Mouse (Mus musculus) erythroid progenitor cell, adult 5-6 weeks (primary cell): ENCODE data around the gene Gm45021. TPM values are rescaled to one million over a fixed set of nuclear protein-coding genes. Genes with fewer than 3 reads are reported as not detected.

Experiments used
- ATAC-seq: replicated peaks from 2 replicates; pipeline ENCODE4 v1.8.0; 2016; ENCODE audit warnings: moderate number of reproducible peaks, mild to moderate bottlenecking, moderate TSS enrichment, inconsistent platforms; ENCODE audit not compliant: poor library complexity, low FRiP score, severe bottlenecking
- total RNA-seq, 2 experiments: library from RNA; stranded (forward) in 1 of 2; stranded (reverse) in 1 of 2; fragments of 150-400 nt in 1 of 2; fragments of 186-747, 209-891 nt in 1 of 2; gene quantifications; 2 replicates each; pipeline versions ENCODE4 v1.2.3 to v1.2.4; 2015 to 2017; ENCODE audit warnings: low replicate concordance in 2 of 2

Gm45021 gene
- total RNA-seq, 2 experiments from 2014 or later, result not detected

- no peak for ATAC-seq
Observed at GRCm38 (mm10) chr6:48641391-48641790, 52.0 kb downstream of the Gm45021 start.

GRCm38 (mm10) chr6:48642764-48643292 is 53.4 kb downstream of the Gm45021 start:
- no peak for ATAC-seq

DNA sequence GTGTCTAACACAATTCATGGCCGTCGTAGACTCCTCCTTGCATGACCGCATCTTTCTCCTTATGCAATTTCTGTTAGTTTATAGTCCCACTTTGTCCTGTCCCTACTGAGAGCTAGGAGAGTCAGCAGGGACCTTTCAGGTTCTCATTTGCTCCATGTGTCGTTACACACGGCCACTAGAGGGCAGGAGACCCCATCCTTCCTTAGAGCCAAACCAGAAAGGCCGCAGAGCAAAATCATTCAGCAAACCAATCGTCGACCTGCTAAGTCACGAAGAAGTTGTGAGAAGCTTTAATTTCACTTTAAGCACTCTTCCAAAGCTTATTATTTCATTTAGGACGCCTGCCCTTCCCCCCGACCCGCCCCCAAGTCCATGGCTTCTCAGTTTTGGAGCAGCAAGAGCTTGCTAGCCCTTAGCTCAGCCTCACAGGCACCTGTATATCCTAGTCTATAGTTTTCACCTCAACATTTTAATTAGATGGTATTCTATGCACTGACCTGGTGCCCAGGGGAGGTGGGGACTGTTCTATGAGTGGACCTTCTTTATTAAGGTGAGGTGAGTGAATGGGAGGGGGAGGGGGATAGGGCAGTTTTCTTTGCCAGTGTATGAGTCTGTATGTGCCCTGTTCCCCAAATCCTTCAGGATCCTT is 56.4 kb downstream of the Gm45021 start:
- no peak for ATAC-seq

GRCm38 (mm10) chr6:48646309-48646690 is 56.9 kb downstream of the Gm45021 start:
- ATAC-seq, result no peak

DNA sequence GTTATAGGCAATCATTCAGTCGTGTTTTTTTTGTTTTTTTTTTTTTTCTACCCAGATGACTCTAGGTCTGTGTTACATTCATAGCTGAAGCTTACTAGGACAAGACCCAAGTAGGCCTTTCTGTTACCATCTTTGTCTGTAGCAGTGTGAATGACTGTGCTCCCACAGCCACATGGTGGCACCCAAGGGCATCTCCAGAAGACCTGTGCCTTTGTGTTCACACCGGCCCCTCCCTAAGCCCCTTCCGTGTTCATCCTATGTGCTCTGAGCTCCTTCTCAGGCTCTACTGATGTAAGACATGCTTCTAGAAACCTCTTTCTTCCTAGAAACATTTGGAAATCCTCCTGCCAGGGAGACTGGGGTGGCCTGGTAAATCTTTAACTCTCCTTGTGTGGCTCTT is 57.6 kb downstream of the Gm45021 start, which contains the start of gene Gimap8:
Gimap8 (plus strand) TSS at position 240 of the 400 bp plus-strand sequence.
- no peak for ATAC-seq

DNA sequence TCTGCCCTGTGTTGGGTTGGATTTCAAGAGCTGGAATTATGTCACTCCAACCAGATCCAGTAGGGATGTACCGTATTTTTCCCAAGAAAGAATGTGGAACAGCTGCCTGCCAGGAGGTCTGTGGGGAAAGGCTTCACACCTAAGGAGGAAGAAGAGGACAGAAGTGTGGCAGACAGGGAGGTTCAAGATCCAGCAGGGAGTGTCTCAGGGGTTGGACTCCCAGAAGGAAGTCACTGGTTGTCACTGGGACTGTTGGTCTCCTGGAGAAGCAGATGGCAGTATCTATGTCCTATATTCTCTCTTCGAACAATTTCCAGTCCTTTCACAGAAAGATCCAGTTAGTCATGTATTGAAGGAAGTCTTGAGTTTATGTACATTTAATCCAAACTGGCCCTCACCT is 58.2 kb downstream of the Gm45021 start:
- ATAC-seq, result no peak

- ATAC-seq, result no peak
Observed at GRCm38 (mm10) chr6:48648779-48649178, 59.4 kb downstream of the Gm45021 start.

DNA sequence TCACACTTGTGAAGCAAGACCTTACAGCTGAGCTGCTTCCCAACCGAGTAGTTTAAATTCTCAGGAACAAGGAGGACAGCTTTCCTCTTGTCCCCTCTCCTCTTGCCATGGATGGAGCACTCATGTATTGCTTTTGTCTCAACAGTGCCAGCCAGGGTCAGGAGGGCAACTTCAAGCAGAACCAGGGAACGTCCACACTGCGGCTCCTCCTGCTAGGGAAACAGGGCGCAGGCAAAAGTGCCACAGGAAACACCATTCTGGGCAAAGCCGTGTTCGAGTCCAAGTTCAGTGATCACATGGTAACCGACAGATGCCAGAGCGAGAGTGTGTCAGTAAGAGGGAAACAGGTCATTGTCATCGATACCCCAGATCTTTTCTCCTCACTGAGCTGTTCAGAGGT is 60.6 kb downstream of the Gm45021 start:
- ATAC-seq, result no peak

- ATAC-seq, result no peak
Observed at GRCm38 (mm10) chr6:48658721-48659120, 69.3 kb downstream of the Gm45021 start.

Other genes starting within 250 kb of the Gm45021 start
- gene Krba1, start 194.0 kb upstream of the Gm45021 start, total RNA-seq (2015; ENCODE audit: low replicate concordance), result 1.3 TPM in 1 of 2 replicates, not detected in the other
- 1.7 and 2.2 TPM in 2 replicates for gene Krba1, start 194.0 kb upstream of the Gm45021 start, total RNA-seq (2017; ENCODE audit: low replicate concordance)
- gene Zfp467, start 143.8 kb upstream of the Gm45021 start, total RNA-seq (2015; ENCODE audit: low replicate concordance), result 1.3 TPM in 1 of 2 replicates, not detected in the other
- 5.0 TPM in 1 of 2 replicates, not detected in the other for gene Zfp467, start 143.8 kb upstream of the Gm45021 start, total RNA-seq (2017; ENCODE audit: low replicate concordance)
- not detected in 2 replicates for gene Sspo, start 141.4 kb upstream of the Gm45021 start, total RNA-seq (2015; ENCODE audit: low replicate concordance)
- not detected in 2 replicates for gene Sspo, start 141.4 kb upstream of the Gm45021 start, total RNA-seq (2017; ENCODE audit: low replicate concordance)
- gene Atp6v0e2, start 52.0 kb upstream of the Gm45021 start, total RNA-seq (2015; ENCODE audit: low replicate concordance), result not detected in 2 replicates
- gene Atp6v0e2, start 52.0 kb upstream of the Gm45021 start, total RNA-seq (2017; ENCODE audit: low replicate concordance), result not detected in 2 replicates
- gene Lrrc61, start 34.8 kb upstream of the Gm45021 start, total RNA-seq (2015; ENCODE audit: low replicate concordance), result 2.1 TPM in 1 of 2 replicates, not detected in the other
- gene Lrrc61, start 34.8 kb upstream of the Gm45021 start, total RNA-seq (2017; ENCODE audit: low replicate concordance), result 0.13 and 1.1 TPM in 2 replicates
- not detected in 2 replicates for gene Rarres2, start 16.8 kb upstream of the Gm45021 start, total RNA-seq (2015; ENCODE audit: low replicate concordance)
- 3.6 TPM in 1 of 2 replicates, not detected in the other for gene Rarres2, start 16.8 kb upstream of the Gm45021 start, total RNA-seq (2017; ENCODE audit: low replicate concordance)
- gene Repin1, start 4.3 kb downstream of the Gm45021 start, total RNA-seq (2015; ENCODE audit: low replicate concordance), result not detected in 2 replicates
- gene Repin1, start 4.3 kb downstream of the Gm45021 start, total RNA-seq (2017; ENCODE audit: low replicate concordance), result 0.77 and 1.7 TPM in 2 replicates
- not detected in 2 replicates for gene Gm44965, start 4.3 kb downstream of the Gm45021 start, total RNA-seq (2015; ENCODE audit: low replicate concordance)
- not detected in 2 replicates for gene Gm44965, start 4.3 kb downstream of the Gm45021 start, total RNA-seq (2017; ENCODE audit: low replicate concordance)
- not detected in 2 replicates for gene Zfp775, start 12.5 kb downstream of the Gm45021 start, total RNA-seq (2015; ENCODE audit: low replicate concordance)
- 0.15 TPM in 1 of 2 replicates, not detected in the other for gene Zfp775, start 12.5 kb downstream of the Gm45021 start, total RNA-seq (2017; ENCODE audit: low replicate concordance)
- gene AI854703, start 37.2 kb downstream of the Gm45021 start, total RNA-seq (2015; ENCODE audit: low replicate concordance), result not detected in 2 replicates
- gene AI854703, start 37.2 kb downstream of the Gm45021 start, total RNA-seq (2017; ENCODE audit: low replicate concordance), result not detected in 2 replicates
- 1.8 and 7.5 TPM in 2 replicates for gene Gimap8, start 57.6 kb downstream of the Gm45021 start, total RNA-seq (2015; ENCODE audit: low replicate concordance)
- gene Gimap8, start 57.6 kb downstream of the Gm45021 start, total RNA-seq (2017; ENCODE audit: low replicate concordance), result 1.8 and 6.7 TPM in 2 replicates
- gene Gimap9, start 86.5 kb downstream of the Gm45021 start, total RNA-seq (2015; ENCODE audit: low replicate concordance), result 5.4 and 14.4 TPM in 2 replicates
- 5.7 and 9.0 TPM in 2 replicates for gene Gimap9, start 86.5 kb downstream of the Gm45021 start, total RNA-seq (2017; ENCODE audit: low replicate concordance)
- 13.7 and 46.5 TPM in 2 replicates for gene Gimap4, start 94.9 kb downstream of the Gm45021 start, total RNA-seq (2015; ENCODE audit: low replicate concordance)
- gene Gimap4, start 94.9 kb downstream of the Gm45021 start, total RNA-seq (2017; ENCODE audit: low replicate concordance), result 26.5 and 34.1 TPM in 2 replicates
- 11.2 and 30.2 TPM in 2 replicates for gene Gimap6, start 118.6 kb downstream of the Gm45021 start, total RNA-seq (2015; ENCODE audit: low replicate concordance)
- gene Gimap6, start 118.6 kb downstream of the Gm45021 start, total RNA-seq (2017; ENCODE audit: low replicate concordance), result 17.7 and 25.0 TPM in 2 replicates
- gene Gm28053, start 129.0 kb downstream of the Gm45021 start, total RNA-seq (2015; ENCODE audit: low replicate concordance), result not detected in 2 replicates
- gene Gm28053, start 129.0 kb downstream of the Gm45021 start, total RNA-seq (2017; ENCODE audit: low replicate concordance), result 1.9 and 23.4 TPM in 2 replicates
- 6.1 and 10.5 TPM in 2 replicates for gene Gimap7, start 129.0 kb downstream of the Gm45021 start, total RNA-seq (2015; ENCODE audit: low replicate concordance)
- 4.0 TPM in 1 of 2 replicates, not detected in the other for gene Gimap7, start 129.0 kb downstream of the Gm45021 start, total RNA-seq (2017; ENCODE audit: low replicate concordance)
- 4.3 and 7.1 TPM in 2 replicates for gene Gimap1, start 149.4 kb downstream of the Gm45021 start, total RNA-seq (2015; ENCODE audit: low replicate concordance)
- gene Gimap1, start 149.4 kb downstream of the Gm45021 start, total RNA-seq (2017; ENCODE audit: low replicate concordance), result 3.6 and 4.3 TPM in 2 replicates
- 8.0 and 23.4 TPM in 2 replicates for gene Gimap5, start 156.6 kb downstream of the Gm45021 start, total RNA-seq (2015; ENCODE audit: low replicate concordance)
- 2.8 and 4.2 TPM in 2 replicates for gene Gimap5, start 156.6 kb downstream of the Gm45021 start, total RNA-seq (2017; ENCODE audit: low replicate concordance)
- 8.8 and 14.1 TPM in 2 replicates for gene Gimap3, start 181.2 kb downstream of the Gm45021 start, total RNA-seq (2015; ENCODE audit: low replicate concordance)
- gene Gimap3, start 181.2 kb downstream of the Gm45021 start, total RNA-seq (2017; ENCODE audit: low replicate concordance), result 4.4 and 7.1 TPM in 2 replicates